Mouse (Mus musculus) left cerebral cortex, adult 11 months (tissue): ENCODE results near the gene Cryge.
"Not testable (repeated sequence)": the region's sequence is repeated elsewhere in the genome, so short reads cannot be mapped to it uniquely, and the experiment has no call there.

Source experiments
- DNase-seq: peaks from one replicate; pipeline ENCODE4 v3.0.0; 2022; ENCODE audit warnings: low spot score

Gene Cryge

GRCm38 (mm10) chr1:65050952-65051351, at the start of gene Cryge:
Gene Cryge (minus strand): TSS chr1:65051149.
- not testable (repeated sequence) for DNase-seq

GRCm38 (mm10) chr1:65096953-65097352, 46.0 kb upstream of the Cryge start:
- no peak for DNase-seq

GRCm38 (mm10) chr1:65091566-65091965, 40.6 kb upstream of the Cryge start:
- DNase-seq: no peak

GRCm38 (mm10) chr1:65090370-65090769, 39.4 kb upstream of the Cryge start:
- no peak for DNase-seq

- no peak for DNase-seq
Observed at GRCm38 (mm10) chr1:65088567-65089356, 37.8 kb upstream of the Cryge start.

GRCm38 (mm10) chr1:65082188-65082587, 31.2 kb upstream of the Cryge start, which contains the start of gene Crygb:
Gene Crygb (minus strand): TSS chr1:65082288.
- no peak for DNase-seq

- DNase-seq: no peak
Observed at GRCm38 (mm10) chr1:65075607-65076006, 24.7 kb upstream of the Cryge start.

- DNase-seq: no peak
Observed at GRCm38 (mm10) chr1:65073589-65073988, 22.6 kb upstream of the Cryge start, which contains the start of gene Crygc. Gene Crygc (minus strand): TSS chr1:65073689.

- DNase-seq: no peak
Observed at GRCm38 (mm10) chr1:65067842-65068241, 16.9 kb upstream of the Cryge start.

- no peak for DNase-seq
Observed at GRCm38 (mm10) chr1:65064201-65064600, 13.3 kb upstream of the Cryge start.

- no peak for DNase-seq
Observed at GRCm38 (mm10) chr1:65063352-65063751, 12.4 kb upstream of the Cryge start, which contains the start of gene Crygd. Gene Crygd (minus strand): TSS chr1:65063452.

GRCm38 (mm10) chr1:65052140-65052539, 1.2 kb upstream of the Cryge start:
- no peak for DNase-seq

- no peak for DNase-seq
Observed at GRCm38 (mm10) chr1:65051696-65052095, 747 bp upstream of the Cryge start.

GRCm38 (mm10) chr1:65048781-65049180, 2.2 kb downstream of the Cryge start:
- no peak for DNase-seq

GRCm38 (mm10) chr1:65046401-65047109, 4.4 kb downstream of the Cryge start:
- peak; percentile 11 for DNase-seq

- no peak for DNase-seq
Observed at GRCm38 (mm10) chr1:65043433-65043832, 7.5 kb downstream of the Cryge start.

- no peak for DNase-seq
Observed at GRCm38 (mm10) chr1:65041837-65042236, 9.1 kb downstream of the Cryge start.

- no peak for DNase-seq
Observed at GRCm38 (mm10) chr1:65040806-65041205, 10.1 kb downstream of the Cryge start.

GRCm38 (mm10) chr1:65039679-65040078, 11.3 kb downstream of the Cryge start:
- no peak for DNase-seq

- no peak for DNase-seq
Observed at GRCm38 (mm10) chr1:65037542-65037941, 13.4 kb downstream of the Cryge start.

- DNase-seq: no peak
Observed at GRCm38 (mm10) chr1:65035513-65035912, 15.4 kb downstream of the Cryge start.

- no peak for DNase-seq
Observed at GRCm38 (mm10) chr1:65032641-65033040, 18.3 kb downstream of the Cryge start, which contains the start of gene Akr1cl. Gene Akr1cl (minus strand): TSS chr1:65032759.

- DNase-seq: no peak
Observed at GRCm38 (mm10) chr1:65028206-65028605, 22.7 kb downstream of the Cryge start.
